Mouse (Mus musculus) neural tube, embryonic 15.5 days (tissue): ENCODE results near the gene Rerg. TPM values are rescaled to one million over a fixed set of nuclear protein-coding genes. Genes with fewer than 3 reads are reported as not detected.

Source experiments
- ATAC-seq: fragments of 200-750 bp; cut with Nextera tagmentation; 2 replicates; pipeline ENCODE4 v1.8.0; 2017; ENCODE audit warnings: mild to moderate bottlenecking, moderate TSS enrichment, moderate library complexity; ENCODE audit not compliant: low FRiP score
- H3K27ac ChIP-seq: fragments of 300-500 bp; sonication (generic); replicated peaks from 2 replicates; pipeline ENCODE4 v1.5.1; 2015; ENCODE audit warnings: mild to moderate bottlenecking, inconsistent platforms
- H3K27me3 ChIP-seq: fragments of 300-500 bp; sonication (generic); replicated peaks from 2 replicates; pipeline ENCODE4 v1.6.1; 2015; ENCODE audit warnings: inconsistent platforms
- H3K36me3 ChIP-seq: fragments of 300-500 bp; sonication (generic); 2 replicates; pipeline ENCODE4 v1.6.1; 2015; ENCODE audit warnings: inconsistent platforms
- H3K4me1 ChIP-seq: fragments of 300-500 bp; sonication (generic); 2 replicates; pipeline ENCODE4 v1.6.1; 2015; ENCODE audit warnings: inconsistent platforms
- H3K4me2 ChIP-seq: fragments of 300-500 bp; sonication (generic); 2 replicates; pipeline ENCODE4 v1.6.1; 2015; ENCODE audit warnings: inconsistent platforms, mild to moderate bottlenecking, moderate library complexity
- H3K4me3 ChIP-seq: fragments of 300-500 bp; sonication (generic); replicated peaks from 2 replicates; pipeline ENCODE4 v1.5.1; 2015; ENCODE audit warnings: mild to moderate bottlenecking, inconsistent platforms
- H3K9ac ChIP-seq: fragments of 300-500 bp; sonication (generic); replicated peaks from 2 replicates; pipeline ENCODE4 v1.6.1; 2015; ENCODE audit warnings: mild to moderate bottlenecking, inconsistent platforms
- H3K9me3 ChIP-seq: fragments of 300-500 bp; sonication (generic); replicated peaks from 2 replicates; pipeline ENCODE4 v1.6.1; 2016; ENCODE audit warnings: inconsistent platforms
- WGBS: fragments of 180-500 bp; shearing (Covaris S2); methylation state at CpG from one replicate; pipeline ENCODE4 v1.1.7; 2015; ENCODE audit warnings: mixed read lengths; 5-methylcytosine and 5-hydroxymethylcytosine counted together
- polyA plus RNA-seq: library from polyadenylated mRNA; unstranded; fragments of >200 nt; fragmentation: Nextera tagmentation; extraction: Ambion mirVana; gene quantifications from 2 replicates; pipeline ENCODE4 v1.2.1, GENCODE M21; 2015

Gene Rerg
- polyA plus RNA-seq, 1 experiment from 2014 or later = 10.6 TPM

DNA sequence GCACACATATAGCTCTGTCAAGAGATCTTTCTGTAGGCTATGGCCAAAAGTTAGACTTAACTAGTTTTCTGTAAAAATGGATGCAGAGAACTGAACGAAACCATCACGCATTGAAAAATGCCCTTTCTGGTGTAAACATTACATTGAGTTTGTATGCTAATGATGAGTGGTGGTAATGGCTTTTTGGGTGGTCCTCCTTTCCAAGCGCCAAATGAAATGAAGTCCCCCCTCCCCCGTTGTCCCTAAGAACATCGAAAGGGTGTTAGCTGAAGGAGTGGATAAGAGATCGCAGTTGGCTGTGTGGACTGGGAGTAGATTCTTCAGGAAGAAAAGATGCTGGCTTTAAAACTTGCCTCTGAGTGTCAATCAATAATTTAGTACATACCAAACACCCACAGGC lies 20.3 kb upstream of the Rerg start:
- Histone ChIP-seq H3K27ac (no peak overlapping the region), H3K4me2 (no peak overlapping the region), H3K27me3 (no peaks in the 10 kb centered on the region), H3K4me3 (no peak overlapping the region), H3K9me3 (no peaks in the 10 kb centered on the region), H3K4me1 (peaks cover 9% of the 10 kb centered on the region), H3K9ac (no peak overlapping the region), H3K36me3 (no peaks in the 10 kb centered on the region)
- ATAC-seq = no peak
- WGBS = 95% methylated on average over 6 of the region's 6 CpGs

DNA sequence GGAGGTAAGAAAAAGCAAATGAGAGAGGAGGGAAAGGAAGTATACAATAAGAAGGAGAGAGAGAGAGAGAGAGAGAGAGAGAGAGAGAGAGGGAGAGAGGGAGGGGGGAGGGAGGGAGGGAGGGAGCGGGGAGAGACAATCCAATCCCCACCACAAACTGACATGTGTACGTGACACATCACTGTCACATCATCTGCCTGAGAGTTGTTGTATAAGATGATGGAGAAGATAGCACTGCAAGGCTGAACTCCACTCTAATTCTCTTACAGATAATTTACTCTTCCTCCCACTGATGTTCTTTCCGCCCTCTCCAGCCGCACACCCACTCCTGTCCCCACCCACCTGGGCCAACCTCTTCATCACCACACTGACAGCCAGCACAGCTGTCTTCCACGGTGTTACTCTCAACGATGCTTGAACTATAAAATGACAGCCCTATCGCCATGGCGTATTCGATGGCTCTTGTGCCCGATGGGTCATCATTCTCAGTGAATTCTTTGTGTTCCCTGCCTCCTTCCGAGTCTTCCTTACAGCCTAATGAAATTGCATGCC lies 18.2 kb upstream of the Rerg start:
- peaks cover 9% of the 10 kb centered on the region for H3K4me1 ChIP-seq
- no peak overlapping the region for H3K4me3 ChIP-seq
- 30% methylated on average over 11 of the region's 11 CpGs for WGBS
- H3K9ac ChIP-seq = no peak overlapping the region
- no peaks in the 10 kb centered on the region for H3K9me3 ChIP-seq
- H3K36me3 ChIP-seq = no peaks in the 10 kb centered on the region
- H3K27me3 ChIP-seq = no peaks in the 10 kb centered on the region
- ATAC-seq = 0 out of 2 replicates have a peak, but pooled peaks have one; percentile 62
- no peak overlapping the region for H3K4me2 ChIP-seq
- no peak overlapping the region for H3K27ac ChIP-seq

DNA sequence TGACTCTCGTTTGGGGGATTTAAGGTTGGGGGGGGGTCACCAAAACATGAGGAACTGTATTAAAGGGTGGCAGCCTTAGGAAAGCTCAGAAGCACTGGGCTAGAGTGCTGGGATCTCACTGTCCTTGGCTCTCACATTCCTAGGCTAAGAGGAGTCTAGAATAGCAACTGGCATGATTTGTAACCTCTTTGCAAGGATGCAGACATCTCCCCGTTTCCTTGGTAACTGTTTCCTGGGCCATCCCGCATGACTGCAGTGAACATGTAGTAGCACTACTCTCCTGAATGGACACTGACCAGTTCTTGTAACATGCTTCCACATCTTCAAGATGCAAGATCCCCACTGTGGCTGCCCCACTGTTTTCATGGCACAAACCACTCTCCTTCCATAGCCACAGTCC lies 17.1 kb upstream of the Rerg start:
- Histone ChIP-seq H3K27ac (no peak overlapping the region), H3K9me3 (no peaks in the 10 kb centered on the region), H3K4me2 (no peak overlapping the region), H3K4me3 (no peak overlapping the region), H3K27me3 (no peaks in the 10 kb centered on the region), H3K9ac (no peak overlapping the region), H3K36me3 (no peaks in the 10 kb centered on the region), H3K4me1 (peaks cover 9% of the 10 kb centered on the region)
- 67% methylated on average over 3 of the region's 3 CpGs for WGBS
- ATAC-seq = peak; percentile 36; the same call in 1 of the 2 replicates

DNA sequence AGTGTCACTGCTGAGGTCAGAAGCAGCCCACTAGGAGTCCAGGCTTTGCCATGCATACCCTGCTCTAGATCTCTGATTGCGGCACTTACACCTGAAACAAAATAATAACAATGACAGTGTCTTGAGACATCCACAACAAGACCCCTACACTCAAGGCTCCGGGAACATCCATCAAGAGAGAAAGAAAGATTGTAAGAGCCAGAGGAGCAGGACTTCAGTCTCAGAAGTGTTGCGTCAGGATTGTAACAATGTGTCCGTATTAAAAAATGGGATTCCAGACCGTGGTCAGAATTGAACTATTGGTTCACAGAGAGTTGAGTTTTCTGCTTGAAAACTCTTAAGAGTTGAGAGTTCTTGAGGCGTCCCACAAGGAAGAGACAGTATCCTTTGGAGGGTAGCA lies 10.3 kb upstream of the Rerg start:
- Histone ChIP-seq H3K27ac (no peak overlapping the region), H3K4me2 (no peak overlapping the region), H3K4me1 (peaks cover 9% of the 10 kb centered on the region; the same call in 1 of the 2 replicates), H3K27me3 (no peaks in the 10 kb centered on the region), H3K9me3 (no peaks in the 10 kb centered on the region), H3K4me3 (no peak overlapping the region), H3K36me3 (no peaks in the 10 kb centered on the region), H3K9ac (no peak overlapping the region)
- WGBS = 64% methylated on average over 6 of the region's 6 CpGs
- ATAC-seq = no peak

DNA sequence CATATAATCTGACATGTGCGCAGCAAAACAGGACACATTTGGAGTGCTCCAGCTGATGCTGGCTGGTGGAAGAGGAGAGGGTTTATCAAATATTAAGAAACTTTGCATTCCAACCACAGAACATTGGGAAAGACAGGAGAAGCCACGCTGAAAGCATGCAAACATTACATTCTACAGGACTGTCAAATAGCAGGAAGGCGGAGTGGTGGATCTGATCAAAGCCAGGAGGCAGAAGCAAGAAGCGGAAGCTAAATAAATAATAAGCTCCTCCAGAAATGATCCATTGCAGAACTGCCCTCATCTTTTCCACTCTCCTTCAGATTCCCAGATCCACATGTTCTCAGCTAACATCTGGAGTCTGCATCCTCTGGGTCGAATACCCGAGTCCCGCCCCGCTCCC lies 9.8 kb upstream of the Rerg start:
- no peaks in the 10 kb centered on the region for H3K36me3 ChIP-seq
- H3K4me2 ChIP-seq = no peak overlapping the region
- H3K9me3 ChIP-seq = no peaks in the 10 kb centered on the region
- no peak for ATAC-seq
- no peak overlapping the region for H3K27ac ChIP-seq
- H3K27me3 ChIP-seq = no peaks in the 10 kb centered on the region
- no peak overlapping the region for H3K9ac ChIP-seq
- H3K4me1 ChIP-seq = peaks cover 9% of the 10 kb centered on the region; the same call in 1 of the 2 replicates
- no peak overlapping the region for H3K4me3 ChIP-seq
- 37% methylated on average over 8 of the region's 8 CpGs for WGBS

DNA sequence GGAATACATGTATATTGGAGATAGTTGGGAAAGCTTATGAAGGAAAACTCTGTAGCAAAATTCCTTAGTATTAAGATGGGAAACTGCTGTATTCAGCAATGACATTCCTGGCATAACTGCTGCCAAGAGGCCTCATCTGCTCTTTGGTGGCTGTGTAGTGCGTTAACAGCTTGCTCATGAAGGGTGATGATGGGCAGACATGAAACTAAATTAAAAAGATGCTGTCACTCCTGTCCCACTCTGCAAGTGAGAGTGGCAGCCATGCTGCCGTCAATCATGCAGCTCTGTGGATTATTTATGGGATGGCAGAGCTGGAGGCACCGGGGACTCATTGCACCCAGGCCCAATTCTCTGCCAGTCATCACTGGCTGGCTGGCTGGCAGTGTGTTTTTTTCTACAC lies 8.7 kb upstream of the Rerg start:
- no peak for ATAC-seq
- 29% methylated on average over 3 of the region's 3 CpGs for WGBS
- Histone ChIP-seq H3K9me3 (no peaks in the 10 kb centered on the region), H3K27me3 (no peaks in the 10 kb centered on the region), H3K4me3 (no peak overlapping the region), H3K4me2 (no peak overlapping the region), H3K27ac (no peak overlapping the region), H3K9ac (no peak overlapping the region), H3K4me1 (peaks cover 9% of the 10 kb centered on the region; the same call in 1 of the 2 replicates), H3K36me3 (no peaks in the 10 kb centered on the region)

DNA sequence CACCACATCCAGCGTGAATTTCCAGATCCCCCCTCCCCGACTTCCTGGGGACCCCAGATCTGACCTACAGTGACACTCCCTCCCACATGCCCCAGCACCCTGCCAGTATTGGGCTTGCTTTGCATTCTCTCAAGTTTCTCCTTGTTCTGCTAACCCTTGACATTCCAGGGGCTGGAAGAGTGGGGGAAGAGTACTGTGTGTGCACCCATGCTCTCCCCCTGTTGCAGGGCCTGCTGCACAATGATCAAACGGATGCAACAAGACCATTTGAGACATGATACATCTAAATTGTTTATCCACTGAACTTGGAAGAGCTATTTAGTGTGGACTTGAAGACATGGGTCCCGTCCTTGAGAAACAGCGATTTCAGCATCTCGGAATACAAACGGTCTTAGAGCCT lies 349 bp upstream of the Rerg start:
- 51% methylated on average over 7 of the region's 7 CpGs for WGBS
- no peak for ATAC-seq
- no peaks in the 10 kb centered on the region for H3K9me3 ChIP-seq
- H3K36me3 ChIP-seq = no peaks in the 10 kb centered on the region
- H3K4me2 ChIP-seq = no peak overlapping the region
- no peak overlapping the region for H3K27ac ChIP-seq
- peaks cover 11% of the 10 kb centered on the region for H3K4me1 ChIP-seq
- H3K9ac ChIP-seq = no peak overlapping the region
- H3K4me3 ChIP-seq = no peak overlapping the region
- peaks cover 9% of the 10 kb centered on the region for H3K27me3 ChIP-seq

DNA sequence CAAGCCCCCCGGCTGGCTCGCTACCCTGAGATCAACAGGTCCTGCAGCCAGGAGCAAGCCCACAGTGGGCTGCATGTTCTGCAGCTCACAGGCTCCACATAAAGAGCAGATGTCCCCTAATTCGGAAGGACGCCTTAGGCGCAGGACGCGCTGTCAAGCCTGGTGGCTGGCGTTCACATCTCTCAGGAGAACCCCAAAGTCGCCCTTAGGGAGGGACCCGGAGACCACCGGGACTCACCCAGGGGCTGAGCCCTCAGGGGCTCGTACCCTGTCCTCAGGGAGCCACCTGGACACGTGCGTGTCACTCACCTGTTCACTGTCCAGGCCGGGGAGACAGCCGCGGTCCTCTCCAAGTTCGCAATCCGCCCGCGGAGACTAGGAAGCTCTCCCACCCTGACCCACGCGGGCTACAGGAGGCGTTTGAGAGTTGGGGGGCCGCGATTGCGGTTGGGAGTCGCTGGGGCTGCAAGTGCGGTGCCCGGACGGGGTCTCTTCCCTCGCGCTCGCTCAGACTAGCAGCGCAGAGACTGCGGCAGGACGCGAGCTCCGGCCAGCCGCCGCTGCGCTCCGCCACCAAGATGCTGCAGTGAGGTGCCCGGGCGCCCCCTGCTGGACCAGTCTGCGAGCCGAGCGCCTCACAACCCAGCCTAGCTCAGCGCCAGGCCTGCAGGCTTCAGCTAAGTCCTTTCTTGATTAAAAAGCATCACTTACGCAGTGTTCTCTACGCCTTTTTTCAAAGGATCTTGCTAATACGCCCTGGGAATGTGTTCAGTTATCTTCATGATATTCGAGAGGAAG lies 927 bp downstream of the Rerg start:
- WGBS = under 1% methylated on average over 53 of the region's 53 CpGs

DNA sequence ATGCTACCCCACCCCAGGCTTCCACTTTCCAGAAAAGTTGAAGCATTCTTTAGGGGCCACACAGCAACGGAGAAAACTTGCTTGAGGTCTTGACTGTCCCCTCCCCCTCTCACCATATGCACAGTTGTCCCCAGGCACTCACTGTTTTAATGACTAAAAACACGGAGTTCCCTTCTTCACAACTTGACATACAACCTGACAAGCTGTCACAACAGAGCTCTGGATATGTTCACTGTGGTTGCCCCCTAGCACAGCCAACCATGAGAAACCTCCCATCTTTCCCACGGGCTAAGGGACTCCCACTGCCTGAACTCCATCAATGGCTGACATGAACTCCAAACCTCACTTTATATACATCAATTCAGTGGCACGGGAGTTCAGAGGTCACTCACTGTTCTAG lies 3.5 kb downstream of the Rerg start:
- Histone ChIP-seq H3K4me3 (no peak overlapping the region), H3K9me3 (no peaks in the 10 kb centered on the region), H3K4me1 (peaks cover 11% of the 10 kb centered on the region), H3K36me3 (no peaks in the 10 kb centered on the region), H3K9ac (no peak overlapping the region), H3K27ac (no peak overlapping the region), H3K4me2 (no peak overlapping the region), H3K27me3 (peaks cover 9% of the 10 kb centered on the region)
- WGBS = 54% methylated on average over 4 of the region's 4 CpGs
- ATAC-seq = no peak

More for the DNA sequence above, 927 bp downstream of the Rerg start:
- Histone ChIP-seq H3K4me3 (peak overlapping the region; percentile 52), H3K4me2 (peak overlapping the region; percentile 90), H3K36me3 (no peaks in the 10 kb centered on the region), H3K4me1 (peaks cover 11% of the 10 kb centered on the region), H3K27me3 (peaks cover 9% of the 10 kb centered on the region), H3K9me3 (no peaks in the 10 kb centered on the region), H3K27ac (no peak overlapping the region), H3K9ac (peak overlapping the region; percentile 57)
- peak; percentile 97 for ATAC-seq

DNA sequence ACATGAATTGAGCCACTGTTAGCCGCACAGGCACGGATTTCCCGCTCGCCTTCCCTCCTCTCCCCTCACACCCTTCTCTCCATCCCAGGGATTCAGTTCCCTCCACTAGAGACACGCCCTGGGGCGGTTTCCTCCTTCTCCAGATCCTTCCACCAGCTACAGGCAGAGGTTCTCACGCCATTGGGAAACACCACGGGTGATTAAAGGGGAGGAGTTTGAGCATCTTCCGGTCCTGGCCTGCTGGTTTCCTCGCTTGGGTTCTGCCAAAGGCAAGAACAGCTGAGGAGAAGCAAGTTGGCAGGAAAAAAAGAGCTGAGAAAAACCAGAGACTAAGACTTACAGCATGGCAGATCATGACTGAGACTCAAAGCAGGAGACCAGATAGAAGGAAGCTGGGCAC lies 6.7 kb downstream of the Rerg start:
- no peak overlapping the region for H3K9ac ChIP-seq
- H3K4me2 ChIP-seq = no peak overlapping the region
- H3K4me1 ChIP-seq = 0 out of 2 replicates have a peak, but pooled peaks cover 5% of the 10 kb centered on the region
- no peak overlapping the region for H3K27ac ChIP-seq
- H3K9me3 ChIP-seq = no peaks in the 10 kb centered on the region
- ATAC-seq = no peak
- H3K4me3 ChIP-seq = no peak overlapping the region
- H3K36me3 ChIP-seq = no peaks in the 10 kb centered on the region
- no peaks in the 10 kb centered on the region; the same call in 1 of the 2 replicates for H3K27me3 ChIP-seq
- 81% methylated on average over 10 of the region's 10 CpGs for WGBS

DNA sequence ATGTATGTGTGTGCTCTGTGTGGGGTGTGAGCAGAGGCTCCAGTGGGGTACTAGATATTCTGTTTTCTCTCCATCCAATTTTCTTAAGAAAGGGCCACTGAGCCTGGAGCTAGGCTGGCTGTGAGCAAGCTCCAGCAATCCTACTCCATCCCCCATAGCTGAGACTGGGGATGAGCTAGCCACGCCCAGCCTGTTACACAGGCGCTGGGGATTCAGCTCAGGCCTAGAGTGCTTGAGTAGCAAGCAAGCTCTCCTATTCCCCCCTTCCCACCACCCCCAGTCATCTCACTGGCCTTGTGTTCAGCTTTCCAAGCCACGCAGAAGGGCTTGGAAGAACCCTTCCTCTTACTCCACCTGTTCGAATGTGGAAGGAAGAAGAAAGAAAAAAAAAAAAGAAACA lies 7.2 kb downstream of the Rerg start:
- Histone ChIP-seq H3K27ac (no peak overlapping the region), H3K4me3 (no peak overlapping the region), H3K36me3 (no peaks in the 10 kb centered on the region), H3K9ac (no peak overlapping the region), H3K4me2 (no peak overlapping the region), H3K27me3 (no peaks in the 10 kb centered on the region), H3K9me3 (no peaks in the 10 kb centered on the region), H3K4me1 (0 out of 2 replicates have a peak, but pooled peaks cover under 1% of the 10 kb centered on the region)
- WGBS = 88% methylated on average over 4 of the region's 4 CpGs
- ATAC-seq = no peak

DNA sequence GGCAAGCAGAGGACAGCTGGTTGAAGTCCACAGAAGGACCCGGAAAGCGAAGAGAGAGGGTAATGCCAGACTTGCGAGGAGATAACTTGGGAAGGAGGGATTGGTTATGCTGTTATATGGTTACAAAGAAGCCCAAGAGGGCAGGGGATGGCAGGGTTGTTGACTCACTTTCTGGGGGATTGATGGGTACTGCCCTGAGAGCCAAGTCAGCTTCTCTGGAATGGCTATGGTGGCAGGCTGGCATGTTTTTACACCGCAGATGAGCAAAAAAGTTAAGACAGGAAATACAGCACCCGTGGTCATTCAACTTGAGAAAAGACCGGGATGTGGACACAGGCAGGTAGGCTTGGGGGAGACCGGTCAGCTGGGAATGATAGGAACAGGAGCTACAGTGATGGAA lies 7.8 kb downstream of the Rerg start:
- no peak overlapping the region for H3K9ac ChIP-seq
- no peaks in the 10 kb centered on the region for H3K4me1 ChIP-seq
- H3K4me2 ChIP-seq = no peak overlapping the region
- H3K4me3 ChIP-seq = no peak overlapping the region
- ATAC-seq = no peak
- 95% methylated on average over 7 of the region's 7 CpGs for WGBS
- H3K36me3 ChIP-seq = no peaks in the 10 kb centered on the region
- H3K27ac ChIP-seq = no peak overlapping the region
- H3K9me3 ChIP-seq = no peaks in the 10 kb centered on the region
- H3K27me3 ChIP-seq = no peaks in the 10 kb centered on the region
